Mouse (Mus musculus) kidney, postnatal 0 days (tissue): Measurements from ENCODE around the gene Ugt2b1. TPM values are rescaled to one million over a fixed set of nuclear protein-coding genes. Genes with fewer than 3 reads are reported as not detected.
A peak's percentile ranks its signal among the peaks of the same experiment; 100 is the strongest.
"Not testable (repeated sequence)": the region's sequence is repeated elsewhere in the genome, so short reads cannot be mapped to it uniquely, and the experiment has no call there.

Source experiments
- ATAC-seq: fragments of 200-750 bp; cut with Nextera tagmentation; replicated peaks from 2 replicates; pipeline ENCODE4 v1.8.0; 2017; ENCODE audit warnings: low read depth, moderate number of reproducible peaks, moderate TSS enrichment, moderate library complexity; ENCODE audit not compliant: low FRiP score
- DNase-seq: peaks from one replicate; pipeline ENCODE4 v3.0.0-alpha.2; 2016; ENCODE audit warnings: low spot score
- H3K27ac ChIP-seq: fragments of 300-500 bp; sonication (generic); 2 replicates; pipeline ENCODE4 v1.5.1; 2014; ENCODE audit warnings: mild to moderate bottlenecking
- H3K27me3 ChIP-seq: fragments of 300-500 bp; sonication (generic); 2 replicates; pipeline ENCODE4 v1.6.1; 2014; ENCODE audit warnings: low read length, mixed read lengths; ENCODE audit not compliant: insufficient read depth
- H3K36me3 ChIP-seq: fragments of 300-500 bp; sonication (generic); 2 replicates; pipeline ENCODE4 v1.6.1; 2014; ENCODE audit warnings: low read length, mixed read lengths; ENCODE audit not compliant: insufficient read depth
- H3K4me1 ChIP-seq: fragments of 300-500 bp; sonication (generic); replicated peaks from 2 replicates; pipeline ENCODE4 v1.6.1; 2014; ENCODE audit warnings: antibody characterized with exemption, low read length, mixed read lengths; ENCODE audit not compliant: insufficient read depth
- H3K4me2 ChIP-seq: fragments of 300-500 bp; sonication (generic); 2 replicates; pipeline ENCODE4 v1.6.1; 2014; ENCODE audit warnings: mild to moderate bottlenecking, low read length, moderate library complexity, mixed read lengths
- H3K4me3 ChIP-seq: fragments of 300-500 bp; sonication (generic); replicated peaks from 2 replicates; pipeline ENCODE4 v1.5.1; 2014; ENCODE audit warnings: low read depth, low read length
- H3K9ac ChIP-seq: fragments of 300-500 bp; sonication (generic); 2 replicates; pipeline ENCODE4 v1.6.1; 2014; ENCODE audit warnings: low read depth, low read length
- H3K9me3 ChIP-seq: fragments of 300-500 bp; sonication (generic); replicated peaks from 2 replicates; pipeline ENCODE4 v1.6.1; 2016; ENCODE audit warnings: low read length, inconsistent platforms, mixed read lengths
- CTCF ChIP-seq: IDR thresholded peaks from 2 replicates; pipeline ENCODE4 v1.5.1; 2016; ENCODE audit warnings: antibody characterized with exemption, low read depth, mild to moderate bottlenecking, moderate library complexity
- WGBS: fragments of 180-500 bp; shearing (Covaris S2); extraction: QIAGEN DNeasy Blood & Tissue Kit; methylation state at CpG from one replicate; pipeline ENCODE4 v1.1.7; 2014; 5-methylcytosine and 5-hydroxymethylcytosine counted together
- polyA plus RNA-seq: library from polyadenylated mRNA; unstranded; fragments of >200 nt; fragmentation: Nextera tagmentation; extraction: Ambion mirVana; gene quantifications from 2 replicates; pipeline ENCODE4 v1.2.1, GENCODE M21; 2015

Ugt2b1 gene
- not detected in 2 replicates for polyA plus RNA-seq

GRCm38 (mm10) chr5:86926426-86926825, at the start of gene Ugt2b1:
TSS of gene Ugt2b1 (minus strand) at chr5:86926530.
- no peak for DNase-seq
- 86% methylated on average over 2 of the region's 2 CpGs for WGBS
- ATAC-seq = no peak
- Histone ChIP-seq H3K27me3 (no peaks in the 10 kb centered on the region), H3K27ac (no peak within 1 kb of the TSS), H3K4me2 (no peak within 1 kb of the TSS), H3K4me1 (no peaks in the 10 kb centered on the region), H3K4me3 (no peak within 1 kb of the TSS), H3K9me3 (no peaks in the 10 kb centered on the region), H3K36me3 (no peaks in the 10 kb centered on the region), H3K9ac (no peak within 1 kb of the TSS)
- TF ChIP-seq CTCF = no peak

DNA sequence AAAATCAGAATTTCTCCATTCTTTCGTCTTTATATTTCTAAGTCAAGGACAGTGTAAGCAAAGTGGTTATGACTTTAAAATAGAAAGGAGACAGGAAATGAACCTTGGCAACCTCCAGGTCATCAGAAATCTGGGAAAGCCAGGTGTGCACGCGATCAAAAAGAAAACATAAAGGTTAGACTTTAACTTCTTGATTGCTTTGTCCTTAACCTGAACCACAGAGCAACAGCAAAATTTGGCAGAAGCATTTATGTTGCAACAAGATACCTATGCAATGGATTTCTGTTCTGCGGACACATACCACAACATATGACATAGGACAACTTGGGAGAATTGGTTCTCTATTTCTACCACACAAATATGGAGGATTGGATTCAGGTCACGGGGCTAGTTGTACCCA, 40.9 kb upstream of the Ugt2b1 start:
- not testable (repeated sequence) for H3K4me2 ChIP-seq, ATAC-seq, DNase-seq, H3K4me1 ChIP-seq, H3K4me3 ChIP-seq, H3K27me3 ChIP-seq, H3K9me3 ChIP-seq, H3K9ac ChIP-seq, H3K36me3 ChIP-seq, H3K27ac ChIP-seq
- WGBS = 86% methylated on average over 5 of the region's 5 CpGs

DNA sequence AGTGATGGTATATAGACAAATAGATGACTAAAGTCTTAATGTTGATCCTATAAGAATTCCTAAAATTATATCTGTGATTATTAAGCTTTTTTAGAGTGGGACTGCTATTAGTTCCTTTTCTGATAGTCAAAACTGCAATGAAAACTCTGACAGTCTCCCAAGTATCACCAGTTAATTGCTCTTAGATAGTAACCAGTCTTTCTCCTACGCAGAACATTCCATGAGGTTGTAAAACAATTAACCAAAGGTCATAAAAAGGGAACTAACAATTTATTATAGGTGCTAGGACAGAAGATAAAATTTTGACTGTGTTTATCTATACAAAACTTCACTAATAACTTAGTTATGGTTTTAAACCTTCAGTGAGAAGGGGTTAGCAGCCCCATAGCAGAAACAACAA, 36.5 kb upstream of the Ugt2b1 start:
- not testable (repeated sequence) for H3K9ac ChIP-seq, H3K27me3 ChIP-seq, ATAC-seq, H3K36me3 ChIP-seq, DNase-seq, H3K4me3 ChIP-seq, H3K4me1 ChIP-seq, H3K27ac ChIP-seq, H3K9me3 ChIP-seq, H3K4me2 ChIP-seq
- 17% methylated on average over 1 of the region's 1 CpGs for WGBS

- Histone ChIP-seq H3K27ac (no peak overlapping the region; the same call in 1 of the 2 replicates), H3K36me3 (no peaks in the 10 kb centered on the region), H3K9me3 (no peaks in the 10 kb centered on the region), H3K4me2 (no peak overlapping the region), H3K4me1 (no peaks in the 10 kb centered on the region), H3K4me3 (no peak overlapping the region), H3K27me3 (no peaks in the 10 kb centered on the region), H3K9ac (no peak overlapping the region)
- DNase-seq (no peak), ATAC-seq (peak; percentile 52)
- WGBS = 59% methylated on average over 3 of the region's 3 CpGs
- TF ChIP-seq CTCF = no peak
Measured at GRCm38 (mm10) chr5:86961587-86962358, 35.4 kb upstream of the Ugt2b1 start.

DNA sequence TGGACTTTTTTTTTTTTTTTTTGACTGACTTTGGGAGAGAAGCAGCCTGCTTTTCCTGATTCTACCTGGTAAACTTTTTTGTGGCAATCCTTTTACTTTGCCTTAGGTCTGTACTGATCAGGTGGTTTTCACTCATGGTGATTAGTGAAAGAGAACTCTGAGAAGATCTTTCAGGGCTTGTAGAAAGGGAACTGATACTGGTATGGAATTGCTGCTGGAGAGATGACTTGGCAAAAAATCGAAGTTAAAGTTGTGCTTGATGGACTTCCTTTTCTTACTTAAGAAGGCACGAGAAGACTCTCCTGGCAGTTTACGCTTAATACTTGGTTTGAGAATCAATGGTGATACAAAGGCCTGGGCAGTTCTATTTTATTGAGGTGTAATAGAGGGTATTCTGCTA, 34.2 kb upstream of the Ugt2b1 start:
- ATAC-seq (no peak), DNase-seq (no peak)
- no peaks in the 10 kb centered on the region for H3K4me1 ChIP-seq
- no peak overlapping the region for H3K27ac ChIP-seq
- H3K4me2 ChIP-seq = no peak overlapping the region
- WGBS = 82% methylated on average over 3 of the region's 3 CpGs
- H3K27me3 ChIP-seq = no peaks in the 10 kb centered on the region
- H3K9me3 ChIP-seq = no peaks in the 10 kb centered on the region
- no peak overlapping the region for H3K9ac ChIP-seq
- no peak for TF ChIP-seq CTCF
- no peak overlapping the region for H3K4me3 ChIP-seq
- H3K36me3 ChIP-seq = no peaks in the 10 kb centered on the region

DNA sequence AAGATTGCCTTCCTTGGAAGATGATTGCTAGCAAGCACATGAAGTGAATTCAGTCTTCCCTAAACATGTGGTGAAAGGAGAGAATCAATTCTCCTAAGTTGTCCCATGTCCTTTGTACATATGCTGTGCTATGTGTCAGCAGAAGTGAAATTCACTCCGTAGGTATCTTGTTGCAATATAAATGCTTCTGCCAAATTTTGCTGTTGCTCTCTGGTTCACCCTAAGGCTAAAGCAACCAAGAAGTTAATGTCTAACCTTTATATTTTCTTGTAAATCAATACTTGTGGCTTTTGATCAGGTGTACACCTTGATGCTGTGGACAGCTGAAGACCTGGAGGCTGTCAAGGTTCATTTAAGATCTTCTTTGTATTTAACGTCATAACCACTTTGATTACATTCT, 15.8 kb upstream of the Ugt2b1 start:
- WGBS = 79% methylated on average over 2 of the region's 2 CpGs
- no peak for TF ChIP-seq CTCF
- Histone ChIP-seq H3K36me3 (no peaks in the 10 kb centered on the region), H3K27ac (no peak overlapping the region), H3K4me3 (no peak overlapping the region), H3K27me3 (no peaks in the 10 kb centered on the region), H3K4me2 (no peak overlapping the region), H3K9ac (no peak overlapping the region), H3K4me1 (no peaks in the 10 kb centered on the region), H3K9me3 (no peaks in the 10 kb centered on the region)
- no peak for ATAC-seq
- no peak for DNase-seq
